Mouse (Mus musculus) intestine, postnatal 0 days (tissue): Measurements from ENCODE around the gene Elmo2. TPM values are rescaled to one million over a fixed set of nuclear protein-coding genes. Genes with fewer than 3 reads are reported as not detected.

ENCODE experiments used
- ATAC-seq: fragments of 200-750 bp; cut with Nextera tagmentation; 2 replicates; pipeline ENCODE4 v1.8.0; 2017; ENCODE audit warnings: mild to moderate bottlenecking, moderate TSS enrichment, moderate library complexity
- H3K27ac ChIP-seq: fragments of 300-500 bp; sonication (generic); 2 replicates; pipeline ENCODE4 v1.5.1; 2014; ENCODE audit warnings: mild to moderate bottlenecking, low read depth, low read length, moderate library complexity
- H3K27me3 ChIP-seq: fragments of 300-500 bp; sonication (generic); replicated peaks from 2 replicates; pipeline ENCODE4 v1.6.1; 2014; ENCODE audit warnings: low read length, mixed read lengths; ENCODE audit not compliant: control insufficient read depth, insufficient read depth
- H3K36me3 ChIP-seq: fragments of 300-500 bp; sonication (generic); 2 replicates; pipeline ENCODE4 v1.6.1; 2014; ENCODE audit warnings: mild to moderate bottlenecking, moderate library complexity; ENCODE audit not compliant: control insufficient read depth, insufficient read depth
- H3K4me1 ChIP-seq: fragments of 300-500 bp; sonication (generic); replicated peaks from 2 replicates; pipeline ENCODE4 v1.6.1; 2014; ENCODE audit warnings: antibody characterized with exemption, low read length, mixed read lengths; ENCODE audit not compliant: control insufficient read depth, insufficient read depth
- H3K4me2 ChIP-seq: fragments of 300-500 bp; sonication (generic); replicated peaks from 2 replicates; pipeline ENCODE4 v1.6.1; 2014; ENCODE audit warnings: low read depth, mild to moderate bottlenecking, moderate library complexity
- H3K4me3 ChIP-seq: fragments of 300-500 bp; sonication (generic); 2 replicates; pipeline ENCODE4 v1.5.1; 2014; ENCODE audit warnings: low read depth, low read length
- H3K9ac ChIP-seq: fragments of 300-500 bp; sonication (generic); 2 replicates; pipeline ENCODE4 v1.6.1; 2014; ENCODE audit warnings: mild to moderate bottlenecking, low read depth, low read length
- H3K9me3 ChIP-seq: fragments of 300-500 bp; sonication (generic); 2 replicates; pipeline ENCODE4 v1.6.1; 2016; ENCODE audit warnings: mixed run types; ENCODE audit not compliant: control insufficient read depth
- CTCF ChIP-seq: sonication (generic); IDR thresholded peaks from 2 replicates; pipeline ENCODE4 v1.5.1; 2016; ENCODE audit warnings: low read depth, mild to moderate bottlenecking, control low read depth, antibody characterized with exemption, moderate library complexity
- WGBS: fragments of 180-500 bp; shearing (Covaris S2); extraction: QIAGEN DNeasy Blood & Tissue Kit; methylation state at CpG from one replicate; pipeline ENCODE4 v1.1.7; 2014; 5-methylcytosine and 5-hydroxymethylcytosine counted together
- polyA plus RNA-seq: library from polyadenylated mRNA; unstranded; fragments of >200 nt; fragmentation: Nextera tagmentation; extraction: Ambion mirVana; gene quantifications from 2 replicates; pipeline ENCODE4 v1.2.1, GENCODE M21; 2015

Gene Elmo2
- polyA plus RNA-seq, 1 experiment from 2014 or later = 63.6 TPM

GRCm38 (mm10) chr2:165296571-165296970, 29.7 kb downstream of the Elmo2 start:
- TF ChIP-seq CTCF = no peak
- Histone ChIP-seq H3K27ac (peak overlapping the region; percentile 82), H3K9me3 (no peaks in the 10 kb centered on the region), H3K9ac (peak overlapping the region; percentile 26; the same call in 1 of the 2 replicates), H3K27me3 (no peaks in the 10 kb centered on the region), H3K4me3 (no peak overlapping the region), H3K4me2 (no peak overlapping the region), H3K4me1 (no peaks in the 10 kb centered on the region), H3K36me3 (peaks cover 90% of the 10 kb centered on the region)
- WGBS = 84% methylated on average over 18 of the region's 18 CpGs
- no peak for ATAC-seq

- Histone ChIP-seq H3K4me1 (peaks cover 14% of the 10 kb centered on the region), H3K36me3 (peaks cover 36% of the 10 kb centered on the region), H3K9me3 (no peaks in the 10 kb centered on the region), H3K4me3 (peak overlapping the region; percentile 76; the same call in 1 of the 2 replicates), H3K27ac (peak overlapping the region; percentile 96; the same call in 1 of the 2 replicates), H3K4me2 (peak overlapping the region; percentile 97), H3K27me3 (no peaks in the 10 kb centered on the region), H3K9ac (0 out of 2 replicates have a peak overlapping the region, but pooled peaks have one; percentile 8)
- TF ChIP-seq CTCF = no peak
- WGBS = 58% methylated on average over 18 of the region's 18 CpGs
- ATAC-seq = no peak
Measured at GRCm38 (mm10) chr2:165288315-165289031, 37.8 kb downstream of the Elmo2 start.

GRCm38 (mm10) chr2:165287202-165287984, 38.9 kb downstream of the Elmo2 start, which contains the start of gene Slc35c2:
Gene Slc35c2, minus strand, starts transcription at chr2:165287869.
- Histone ChIP-seq H3K4me2 (peak within 1 kb of the TSS; percentile 97), H3K4me3 (peak within 1 kb of the TSS; percentile 76), H3K36me3 (peaks cover 39% of the 10 kb centered on the region), H3K27me3 (no peaks in the 10 kb centered on the region), H3K9me3 (no peaks in the 10 kb centered on the region), H3K27ac (peak within 1 kb of the TSS; percentile 96), H3K9ac (peak within 1 kb of the TSS; percentile 79), H3K4me1 (peaks cover 14% of the 10 kb centered on the region)
- TF ChIP-seq CTCF = peak; percentile 56
- peak; percentile 60 for ATAC-seq
- WGBS = under 1% methylated on average over 49 of the region's 49 CpGs

GRCm38 (mm10) chr2:165286361-165287201, 39.7 kb downstream of the Elmo2 start:
- TF ChIP-seq CTCF = no peak
- H3K9ac ChIP-seq = peak overlapping the region; percentile 79
- 50% methylated on average over 18 of the region's 18 CpGs for whole genome bisulfite sequencing
- ATAC-seq = no peak
- peak overlapping the region; percentile 96 for H3K27ac ChIP-seq
- no peaks in the 10 kb centered on the region for H3K27me3 ChIP-seq
- H3K4me2 ChIP-seq = peak overlapping the region; percentile 97
- peaks cover 35% of the 10 kb centered on the region for H3K36me3 ChIP-seq
- H3K4me1 ChIP-seq = peaks cover 14% of the 10 kb centered on the region
- peak overlapping the region; percentile 76 for H3K4me3 ChIP-seq
- no peaks in the 10 kb centered on the region for H3K9me3 ChIP-seq

GRCm38 (mm10) chr2:165285621-165286020, 40.7 kb downstream of the Elmo2 start:
- WGBS = 55% methylated on average over 8 of the region's 8 CpGs
- peak overlapping the region; percentile 97 for H3K4me2 ChIP-seq
- peak overlapping the region; percentile 96 for H3K27ac ChIP-seq
- peaks cover 34% of the 10 kb centered on the region for H3K36me3 ChIP-seq
- H3K4me1 ChIP-seq = peaks cover 14% of the 10 kb centered on the region
- TF ChIP-seq CTCF = no peak
- H3K27me3 ChIP-seq = no peaks in the 10 kb centered on the region
- H3K9ac ChIP-seq = no peak overlapping the region; the same call in 1 of the 2 replicates
- no peak overlapping the region for H3K4me3 ChIP-seq
- 0 out of 2 replicates have a peak, but pooled peaks have one; percentile 13 for ATAC-seq
- H3K9me3 ChIP-seq = no peaks in the 10 kb centered on the region
